Mouse (Mus musculus) CD4-positive, CD25-positive, alpha-beta regulatory T cell, adult 2 months (primary cell): Measurements from ENCODE around the gene 4932438H23Rik.
A peak's percentile ranks its signal among the peaks of the same experiment; 100 is the strongest.

ENCODE experiments used
- DNase-seq: peaks from one replicate; pipeline ENCODE4 v3.0.0-alpha.2; 2012; ENCODE audit warnings: low read depth, low spot score

4932438H23Rik gene

GRCm38 (mm10) chr16:91057261-91057660, 37.7 kb downstream of the 4932438H23Rik start:
- peak; percentile 61 for DNase-seq

- peak; percentile 90 for DNase-seq
Measured at GRCm38 (mm10) chr16:91056043-91056821, 38.7 kb downstream of the 4932438H23Rik start.

- DNase-seq = no peak
Measured at GRCm38 (mm10) chr16:91055150-91055549, 39.8 kb downstream of the 4932438H23Rik start.

GRCm38 (mm10) chr16:91053599-91053998, 41.3 kb downstream of the 4932438H23Rik start:
- DNase-seq = no peak

- peak; percentile 78 for DNase-seq
Measured at GRCm38 (mm10) chr16:91045511-91045910, 49.4 kb downstream of the 4932438H23Rik start.

- DNase-seq = peak; percentile 100
Measured at GRCm38 (mm10) chr16:91044270-91045182, 50.4 kb downstream of the 4932438H23Rik start, which contains the start of gene Paxbp1. Gene Paxbp1 (minus strand): TSS chr16:91044543.

- peak; percentile 78 for DNase-seq
Measured at GRCm38 (mm10) chr16:91043461-91044248, 51.3 kb downstream of the 4932438H23Rik start.

GRCm38 (mm10) chr16:91042640-91043039, 52.3 kb downstream of the 4932438H23Rik start:
- no peak for DNase-seq

GRCm38 (mm10) chr16:91035866-91036265, 59.1 kb downstream of the 4932438H23Rik start:
- no peak for DNase-seq

GRCm38 (mm10) chr16:91030751-91031150, 64.2 kb downstream of the 4932438H23Rik start:
- DNase-seq = no peak

- no peak for DNase-seq
Measured at GRCm38 (mm10) chr16:91029901-91030300, 65.0 kb downstream of the 4932438H23Rik start.

GRCm38 (mm10) chr16:91029161-91029743, 65.7 kb downstream of the 4932438H23Rik start:
- DNase-seq = no peak

GRCm38 (mm10) chr16:91026290-91026689, 68.6 kb downstream of the 4932438H23Rik start:
- no peak for DNase-seq

- DNase-seq = peak; percentile 62
Measured at GRCm38 (mm10) chr16:91023384-91023783, 71.5 kb downstream of the 4932438H23Rik start.

GRCm38 (mm10) chr16:91020842-91021483, 74.0 kb downstream of the 4932438H23Rik start:
- no peak for DNase-seq

- DNase-seq = no peak
Measured at GRCm38 (mm10) chr16:91019476-91019875, 75.4 kb downstream of the 4932438H23Rik start.

- no peak for DNase-seq
Measured at GRCm38 (mm10) chr16:91015761-91016160, 79.2 kb downstream of the 4932438H23Rik start.

- peak; percentile 18 for DNase-seq
Measured at GRCm38 (mm10) chr16:91011847-91012246, 83.1 kb downstream of the 4932438H23Rik start.

- peak; percentile 93 for DNase-seq
Measured at GRCm38 (mm10) chr16:91011021-91011683, 83.8 kb downstream of the 4932438H23Rik start, which contains the start of gene Synj1. Gene Synj1 (minus strand): TSS chr16:91011308.

GRCm38 (mm10) chr16:91010581-91011020, 84.3 kb downstream of the 4932438H23Rik start:
- DNase-seq = no peak
